Mouse (Mus musculus): ENCODE measurements around the gene Fkbp14. TPM values are rescaled to one million over a fixed set of nuclear protein-coding genes. Genes with fewer than 3 reads are reported as not detected.

The Fkbp14 gene
- total RNA-seq, 4 experiments from 2014 or later: 3.8 to 5.3 (median 4.8) TPM

GRCm38 (mm10) chr6:54588212-54588611 lies 8.9 kb downstream of the Fkbp14 start:
- no peak for DNase-seq (ENCODE audit: low spot score in 2 of 2)

DNA sequence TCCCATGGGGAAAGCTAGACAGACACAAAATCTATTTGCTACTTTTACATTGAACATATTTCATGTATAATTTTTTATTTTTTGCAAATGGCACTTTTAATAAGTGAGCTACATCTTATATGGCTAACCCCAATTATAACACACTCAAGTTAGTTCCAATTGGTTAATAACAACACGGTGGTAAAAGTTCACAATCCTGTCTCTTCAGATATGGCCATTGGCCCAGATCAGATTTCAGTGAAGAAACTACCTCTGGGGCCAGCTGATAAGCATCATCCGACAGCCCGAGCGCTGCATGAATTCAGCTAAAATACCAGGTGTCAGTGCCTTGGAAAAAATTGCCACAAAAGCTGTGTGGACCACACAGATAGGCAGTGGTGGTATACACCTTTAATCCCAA lies 9.4 kb downstream of the Fkbp14 start:
- DNase-seq (ENCODE audit: low spot score in 2 of 2): no peak

DNA sequence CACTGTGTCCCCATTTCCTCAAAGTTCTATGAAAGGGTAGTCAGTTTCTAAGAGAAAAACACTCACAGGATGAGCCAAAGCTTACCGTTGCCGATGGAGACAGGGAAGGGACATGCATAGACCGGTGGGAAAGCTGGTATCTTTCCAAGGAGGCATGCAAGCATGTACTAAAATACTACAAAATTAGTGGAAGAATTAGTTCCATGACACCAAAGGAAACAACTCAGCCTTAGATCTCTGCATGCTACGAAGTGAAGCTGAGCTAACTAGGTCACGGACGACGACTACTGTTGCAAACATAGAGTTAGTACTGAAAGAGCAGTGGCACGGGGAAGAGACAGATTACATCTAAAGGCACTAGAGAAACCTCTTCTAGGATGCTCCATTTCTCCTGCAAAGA lies 10.2 kb downstream of the Fkbp14 start:
- no peak for DNase-seq (ENCODE audit: low spot score in 2 of 2)

GRCm38 (mm10) chr6:54586175-54586574 lies 10.9 kb downstream of the Fkbp14 start:
- no peak for DNase-seq (ENCODE audit: low spot score in 2 of 2)

DNA sequence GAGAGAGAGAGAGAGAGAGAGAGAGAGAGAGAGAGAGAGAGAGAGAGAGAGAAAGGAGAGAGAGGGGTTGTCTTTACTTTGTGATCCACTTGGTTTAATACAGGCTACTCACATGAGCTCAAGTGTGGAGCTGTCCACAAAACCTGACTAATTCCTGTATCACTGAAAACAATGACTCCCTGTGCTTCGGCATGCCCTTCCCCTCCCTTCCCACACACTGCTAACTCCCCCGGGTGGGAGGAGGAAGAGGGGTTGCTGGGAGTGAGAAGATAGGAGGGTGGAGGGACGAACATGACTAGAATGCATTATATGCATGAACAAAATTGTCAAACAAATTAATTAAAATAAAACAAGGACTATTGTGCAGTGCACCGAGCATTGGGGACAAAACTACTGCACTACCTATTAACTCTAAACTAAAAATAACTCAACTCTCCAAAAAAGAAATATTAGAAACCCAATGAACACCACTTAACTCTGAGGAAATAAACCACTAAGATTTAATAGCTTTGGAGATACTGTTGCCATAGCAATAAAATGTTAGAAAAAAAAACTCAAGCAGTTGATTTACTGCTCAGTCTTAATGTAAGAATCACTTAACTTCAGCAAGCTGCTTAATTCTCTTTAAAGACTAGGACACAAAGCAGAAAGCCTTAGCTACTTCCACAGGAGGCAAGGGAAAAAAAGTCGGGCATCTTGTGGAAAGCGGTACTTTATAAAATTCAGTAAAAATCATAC lies 23.7 kb downstream of the Fkbp14 start:
- DNase-seq (ENCODE audit: low spot score in 2 of 2): no peak

DNA sequence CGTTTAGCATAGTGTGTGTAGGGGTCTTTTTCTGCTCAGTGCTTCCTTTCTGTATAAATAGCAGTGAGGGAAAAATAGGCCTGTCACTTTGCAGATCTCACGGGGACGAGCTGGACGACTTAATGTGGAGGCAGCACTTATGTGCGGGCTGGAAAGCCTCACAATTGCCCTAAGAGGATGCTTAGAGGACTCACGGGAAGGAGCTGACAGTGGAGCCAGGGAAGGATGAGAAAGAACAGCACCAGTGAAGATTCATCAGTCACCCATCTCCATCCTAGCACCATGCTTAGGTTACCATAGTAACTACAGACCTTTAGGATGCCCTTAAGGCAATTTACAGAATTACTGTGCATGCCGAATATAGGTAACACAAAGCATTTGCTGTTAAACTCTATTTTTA lies 27.3 kb downstream of the Fkbp14 start:
- no peak for DNase-seq (ENCODE audit: low spot score in 2 of 2)

GRCm38 (mm10) chr6:54566546-54566919 lies 30.6 kb downstream of the Fkbp14 start:
- DNase-seq (ENCODE audit: low spot score in 2 of 2): no peak

DNA sequence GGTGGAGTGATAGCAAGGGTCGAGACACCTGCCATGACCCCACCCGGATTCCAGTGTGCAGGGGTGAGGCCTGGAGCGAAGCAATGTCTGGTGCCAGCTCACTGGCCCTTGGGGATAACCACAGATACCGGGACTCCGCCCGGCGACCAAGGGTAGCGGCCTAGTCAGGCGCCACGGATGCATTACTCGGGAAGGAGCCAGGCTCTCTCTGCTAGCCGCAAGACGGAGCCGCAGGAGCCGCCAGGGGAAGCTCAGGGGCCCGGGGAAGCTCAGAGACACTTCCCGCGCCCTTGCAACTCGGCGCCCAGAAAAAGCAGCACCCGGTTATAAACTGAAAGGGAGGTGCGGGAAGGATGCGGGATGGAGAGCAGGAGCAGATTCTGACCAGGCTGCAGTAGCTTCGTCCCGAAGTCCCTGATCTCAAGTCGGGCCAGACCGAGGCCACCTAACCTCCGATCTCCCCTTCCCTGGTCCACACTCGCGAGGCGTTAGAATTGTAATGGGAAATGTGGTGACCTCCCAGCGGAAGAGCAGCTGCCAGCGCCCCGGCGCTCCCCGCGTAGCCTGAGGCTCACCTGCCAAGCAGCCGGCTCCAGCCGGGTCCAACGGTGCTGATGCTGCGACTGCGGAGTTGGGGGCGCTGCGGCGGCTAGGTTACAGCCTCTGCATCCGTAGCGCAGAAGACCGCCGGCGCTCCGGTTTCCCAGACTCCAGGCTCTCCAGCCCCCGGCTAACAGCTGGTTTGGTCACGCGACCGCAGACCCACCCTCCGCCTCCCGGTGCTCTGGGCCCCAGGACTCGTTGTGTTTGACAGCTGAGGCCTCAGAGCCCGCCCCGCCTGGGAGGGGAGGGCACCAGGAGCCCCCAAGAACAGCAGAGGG lies 31.2 kb downstream of the Fkbp14 start, which contains the start of gene Scrn1:
Scrn1 (minus strand) TSS at position 825 of the 881 bp plus-strand sequence.
- peak; percentile 9 to 35 for DNase-seq (ENCODE audit: low spot score in 2 of 2)

DNA sequence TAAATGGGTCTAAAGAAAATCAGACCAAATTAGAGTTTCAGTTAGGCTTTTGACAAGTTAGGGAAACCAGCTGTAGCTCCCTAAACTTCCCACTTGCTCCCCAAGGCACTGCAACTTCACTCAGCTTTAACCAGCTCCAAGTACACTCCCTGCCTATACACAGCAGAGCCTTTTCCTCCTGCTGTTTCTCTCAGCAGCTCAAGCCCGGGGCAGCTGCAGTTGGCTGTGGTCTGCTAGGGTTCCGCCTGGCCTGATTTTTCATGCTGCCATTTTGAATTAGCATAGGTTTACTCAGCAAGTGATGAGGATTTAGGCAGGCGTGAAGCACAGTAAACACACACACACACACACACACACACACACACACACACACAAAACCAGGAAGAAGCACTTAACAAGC lies 32.1 kb downstream of the Fkbp14 start:
- DNase-seq (ENCODE audit: low spot score in 2 of 2): no peak

DNA sequence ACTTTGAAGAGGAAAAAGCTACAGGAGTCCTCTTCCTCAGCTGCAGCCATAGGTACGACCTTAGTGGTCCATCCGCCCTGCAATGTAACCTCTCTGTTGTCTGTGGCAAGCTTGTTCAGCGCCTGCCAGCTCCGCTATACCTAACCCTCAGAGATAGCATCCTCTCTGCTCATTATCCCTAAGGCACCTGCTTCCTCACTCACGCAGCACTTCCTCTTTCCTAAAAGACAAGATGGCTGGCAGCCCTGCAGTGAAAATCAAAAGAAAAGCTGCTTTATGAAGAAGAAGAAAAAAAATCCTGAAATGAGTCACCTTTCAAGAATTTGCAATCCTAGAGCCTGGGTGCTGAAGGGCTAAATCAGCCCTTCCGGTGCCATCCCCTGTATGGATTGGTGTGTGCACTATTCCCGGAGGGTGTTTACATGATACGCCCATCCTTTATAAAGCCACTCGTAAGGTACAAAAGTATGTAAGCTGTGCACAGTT lies 32.6 kb downstream of the Fkbp14 start:
- DNase-seq (ENCODE audit: low spot score in 2 of 2): no peak

- DNase-seq (ENCODE audit: low spot score in 2 of 2): no peak
Observed at GRCm38 (mm10) chr6:54563561-54563960, 33.5 kb downstream of the Fkbp14 start.

GRCm38 (mm10) chr6:54562018-54562809 lies 34.9 kb downstream of the Fkbp14 start:
- no peak for DNase-seq (ENCODE audit: low spot score in 2 of 2)

GRCm38 (mm10) chr6:54558466-54558865 lies 38.6 kb downstream of the Fkbp14 start:
- DNase-seq (ENCODE audit: low spot score in 2 of 2): no peak

GRCm38 (mm10) chr6:54557671-54558070 lies 39.4 kb downstream of the Fkbp14 start:
- DNase-seq (ENCODE audit: low spot score in 2 of 2): no peak

- no peak for DNase-seq (ENCODE audit: low spot score in 2 of 2)
Observed at GRCm38 (mm10) chr6:54555816-54556215, 41.3 kb downstream of the Fkbp14 start.

DNA sequence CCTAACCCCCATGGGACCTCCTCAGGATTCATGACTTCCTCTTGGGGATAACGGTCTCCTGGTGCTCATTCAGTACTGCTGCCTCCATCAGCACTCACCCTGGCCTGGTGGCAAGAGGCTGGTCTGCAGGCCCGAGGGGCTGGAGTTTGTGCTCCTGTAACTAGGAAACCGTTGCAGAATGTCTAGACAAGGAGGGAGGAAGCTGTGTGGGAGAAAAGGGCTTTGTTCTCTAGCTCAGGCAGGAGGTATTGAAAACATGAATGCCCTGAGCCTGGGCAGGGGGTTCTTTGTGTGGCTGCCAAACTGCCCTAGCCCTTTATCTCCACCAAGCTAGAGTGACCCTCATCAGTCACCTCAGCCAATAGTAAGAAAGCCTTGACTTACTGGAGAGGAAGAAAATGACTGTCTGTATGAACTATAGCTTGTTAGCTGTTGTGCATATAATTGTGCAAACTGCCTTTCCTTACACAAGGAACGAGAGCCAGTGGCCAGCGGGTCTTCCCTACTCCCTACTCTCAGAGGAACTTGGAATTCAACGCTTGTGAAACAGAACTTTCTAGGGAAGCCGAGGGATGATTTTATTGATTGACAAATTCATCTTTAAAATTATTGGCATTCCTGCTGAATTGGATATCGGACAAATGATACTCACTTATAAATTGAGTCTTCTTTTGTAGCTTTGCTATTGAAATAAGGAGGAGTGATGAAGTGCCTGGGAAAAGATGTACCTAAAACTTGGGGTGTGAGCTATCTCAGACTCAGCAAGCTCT lies 42.6 kb downstream of the Fkbp14 start:
- no peak for DNase-seq (ENCODE audit: low spot score in 2 of 2)

GRCm38 (mm10) chr6:54553632-54554031 lies 43.5 kb downstream of the Fkbp14 start:
- DNase-seq (ENCODE audit: low spot score in 2 of 2): no peak

DNA sequence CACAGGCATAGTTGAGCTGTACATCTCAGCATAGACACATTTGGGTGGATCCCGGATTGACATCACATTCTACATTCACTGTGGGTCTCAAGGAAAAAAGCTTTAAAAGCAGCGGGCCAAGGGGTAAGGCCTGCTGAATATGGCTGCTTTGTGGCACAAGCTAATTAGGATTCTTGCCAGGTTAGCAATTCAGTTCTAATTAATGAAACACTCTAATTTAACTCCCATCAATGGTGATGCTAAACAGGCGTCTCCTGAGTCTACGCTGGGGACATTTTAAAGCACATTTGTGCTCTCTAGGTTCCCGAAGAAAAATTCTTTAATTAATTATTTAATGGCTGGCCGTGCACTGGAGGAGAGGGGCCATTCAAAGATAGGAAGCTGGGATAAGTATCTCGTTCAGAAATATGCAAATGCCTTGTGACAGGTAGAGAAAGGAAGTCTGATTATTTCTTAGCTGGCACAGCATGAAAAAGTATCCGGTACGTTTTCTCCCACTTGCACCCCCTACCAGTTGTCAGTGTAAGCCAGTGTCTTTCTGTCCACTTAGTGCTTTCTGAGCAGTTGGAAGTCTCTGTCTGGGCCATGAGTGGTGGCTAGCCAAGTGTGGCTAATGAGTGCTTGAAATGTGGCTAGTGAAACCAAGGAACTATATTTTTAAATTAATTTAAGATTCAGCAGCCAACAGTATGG lies 44.2 kb downstream of the Fkbp14 start:
- no peak for DNase-seq (ENCODE audit: low spot score in 2 of 2)

DNA sequence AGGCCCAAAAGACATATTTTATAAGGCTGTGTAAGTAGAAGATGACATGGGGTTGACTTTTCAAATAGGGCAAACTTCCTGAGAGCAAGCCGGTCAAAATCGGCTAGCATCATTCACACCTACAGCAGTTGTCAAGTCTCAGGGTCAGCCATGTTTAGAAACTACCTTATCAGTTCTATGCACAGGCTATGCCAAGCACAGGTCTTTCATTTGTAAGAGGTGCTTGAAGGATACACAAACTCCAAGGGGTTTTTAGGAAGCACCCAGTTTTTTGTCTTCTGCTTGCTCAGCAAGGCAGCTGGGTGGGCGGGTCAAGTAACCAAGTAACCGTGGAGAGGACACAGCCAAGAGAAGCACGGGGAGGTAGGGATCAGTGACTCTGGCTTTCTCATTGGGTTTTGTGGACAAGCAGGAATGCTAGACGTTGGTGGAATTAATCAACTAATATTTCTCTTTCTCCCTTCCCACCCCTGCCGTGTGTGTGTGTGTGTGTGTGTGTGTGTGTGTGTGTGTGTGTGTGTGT lies 46.2 kb downstream of the Fkbp14 start:
- no peak for DNase-seq (ENCODE audit: low spot score in 2 of 2)

- no peak for DNase-seq (ENCODE audit: low spot score in 2 of 2)
Observed at GRCm38 (mm10) chr6:54549311-54549710, 47.8 kb downstream of the Fkbp14 start.
